Mouse (Mus musculus): Measurements from ENCODE around the gene Tmem269. TPM values are rescaled to one million over a fixed set of nuclear protein-coding genes. Genes with fewer than 3 reads are reported as not detected.

Gene Tmem269
- polyA plus RNA-seq, 1 experiment from 2014 or later = 0.21 TPM

- Histone ChIP-seq H3K27ac (replicated peaks; ENCODE audit: low read depth, low read length) (no peak overlapping the region), H3K4me3 (ENCODE audit: low read depth, low read length) (no peak overlapping the region), H3K4me2 (ENCODE audit: low read depth, low read length) (no peak overlapping the region), H3K4me1 (ENCODE audit: control insufficient read depth, insufficient read depth, low read length) (no peaks in the 10 kb centered on the region), H3K36me3 (ENCODE audit: control insufficient read depth, insufficient read depth, low read length) (no peaks in the 10 kb centered on the region), H3K9ac (ENCODE audit: low read depth, low read length) (no peak overlapping the region), H3K27me3 (replicated peaks; ENCODE audit: control insufficient read depth, insufficient read depth, low read length) (no peaks in the 10 kb centered on the region), H3K9me3 (ENCODE audit: control insufficient read depth, low read length) (no peaks in the 10 kb centered on the region)
- WGBS = 55% methylated on average over 4 of the region's 4 CpGs
- ATAC-seq (ENCODE audit: low read depth) (no peak), DNase-seq (ENCODE audit: low spot score) (no peak)
Measured at GRCm38 (mm10) chr4:119180133-119180707, 37.8 kb downstream of the Tmem269 start.

GRCm38 (mm10) chr4:119178331-119178730 lies 39.7 kb downstream of the Tmem269 start:
- Histone ChIP-seq H3K36me3 (ENCODE audit: control insufficient read depth, insufficient read depth, low read length) (no peaks in the 10 kb centered on the region), H3K9me3 (ENCODE audit: control insufficient read depth, low read length) (no peaks in the 10 kb centered on the region), H3K27me3 (replicated peaks; ENCODE audit: control insufficient read depth, insufficient read depth, low read length) (no peaks in the 10 kb centered on the region), H3K9ac (ENCODE audit: low read depth, low read length) (no peak overlapping the region), H3K4me1 (ENCODE audit: control insufficient read depth, insufficient read depth, low read length) (no peaks in the 10 kb centered on the region), H3K4me2 (ENCODE audit: low read depth, low read length) (no peak overlapping the region), H3K27ac (replicated peaks; ENCODE audit: low read depth, low read length) (no peak overlapping the region), H3K4me3 (ENCODE audit: low read depth, low read length) (no peak overlapping the region)
- 60% methylated on average over 18 of the region's 18 CpGs for WGBS
- DNase-seq (ENCODE audit: low spot score) = no peak
- no peak for ATAC-seq (ENCODE audit: low read depth)

- no peak overlapping the region for H3K4me2 ChIP-seq (ENCODE audit: low read depth, low read length)
- 0 out of 2 replicates have a peak, but pooled peaks cover 4% of the 10 kb centered on the region for H3K4me1 ChIP-seq (ENCODE audit: control insufficient read depth, insufficient read depth, low read length)
- no peaks in the 10 kb centered on the region for H3K9me3 ChIP-seq (ENCODE audit: control insufficient read depth, low read length)
- ATAC-seq (ENCODE audit: low read depth) (no peak), DNase-seq (ENCODE audit: low spot score) (no peak)
- H3K36me3 ChIP-seq (ENCODE audit: control insufficient read depth, insufficient read depth, low read length) = no peaks in the 10 kb centered on the region
- H3K4me3 ChIP-seq (ENCODE audit: low read depth, low read length) = no peak overlapping the region
- H3K27ac ChIP-seq (replicated peaks; ENCODE audit: low read depth, low read length) = no peak overlapping the region
- 69% methylated on average over 5 of the region's 5 CpGs for WGBS
- H3K27me3 ChIP-seq (replicated peaks; ENCODE audit: control insufficient read depth, insufficient read depth, low read length) = no peaks in the 10 kb centered on the region
- H3K9ac ChIP-seq (ENCODE audit: low read depth, low read length) = no peak overlapping the region
Measured at GRCm38 (mm10) chr4:119177702-119178101, 40.3 kb downstream of the Tmem269 start.

- Histone ChIP-seq H3K4me2 (ENCODE audit: low read depth, low read length) (peak within 1 kb of the TSS; percentile 80), H3K9ac (ENCODE audit: low read depth, low read length) (peak within 1 kb of the TSS; percentile 85), H3K4me3 (ENCODE audit: low read depth, low read length) (peak within 1 kb of the TSS; percentile 80), H3K36me3 (ENCODE audit: control insufficient read depth, insufficient read depth, low read length) (peaks cover 17% of the 10 kb centered on the region), H3K9me3 (ENCODE audit: control insufficient read depth, low read length) (no peaks in the 10 kb centered on the region), H3K27ac (replicated peaks; ENCODE audit: low read depth, low read length) (0 out of 2 replicates have a peak within 1 kb of the TSS, but pooled peaks have one; percentile 23), H3K27me3 (replicated peaks; ENCODE audit: control insufficient read depth, insufficient read depth, low read length) (no peaks in the 10 kb centered on the region), H3K4me1 (ENCODE audit: control insufficient read depth, insufficient read depth, low read length) (0 out of 2 replicates have a peak, but pooled peaks cover 4% of the 10 kb centered on the region)
- DNase-seq (ENCODE audit: low spot score) = peak; percentile 99
- ATAC-seq (ENCODE audit: low read depth) = peak; percentile 100
- under 1% methylated on average over 34 of the region's 40 CpGs for WGBS
Measured at GRCm38 (mm10) chr4:119173851-119174453, 44.1 kb downstream of the Tmem269 start, which contains the start of gene Zfp691. Gene Zfp691 (minus strand): TSS chr4:119174195.

GRCm38 (mm10) chr4:119172919-119173650 lies 44.9 kb downstream of the Tmem269 start:
- DNase-seq (ENCODE audit: low spot score) = no peak

GRCm38 (mm10) chr4:119167663-119168062 lies 50.4 kb downstream of the Tmem269 start:
- no peaks in the 10 kb centered on the region for H3K4me1 ChIP-seq (ENCODE audit: control insufficient read depth, insufficient read depth, low read length)
- H3K9ac ChIP-seq (ENCODE audit: low read depth, low read length) = no peak overlapping the region
- ATAC-seq (ENCODE audit: low read depth) = no peak
- H3K4me3 ChIP-seq (ENCODE audit: low read depth, low read length) = no peak overlapping the region
- 6% methylated on average over 4 of the region's 4 CpGs for WGBS
- no peak overlapping the region for H3K4me2 ChIP-seq (ENCODE audit: low read depth, low read length)
- no peak overlapping the region for H3K27ac ChIP-seq (replicated peaks; ENCODE audit: low read depth, low read length)
- peak; percentile 87 for DNase-seq (ENCODE audit: low spot score)
- H3K27me3 ChIP-seq (replicated peaks; ENCODE audit: control insufficient read depth, insufficient read depth, low read length) = no peaks in the 10 kb centered on the region
- no peaks in the 10 kb centered on the region for H3K9me3 ChIP-seq (ENCODE audit: control insufficient read depth, low read length)
- peaks cover 23% of the 10 kb centered on the region for H3K36me3 ChIP-seq (ENCODE audit: control insufficient read depth, insufficient read depth, low read length)

More at GRCm38 (mm10) chr4:119172919-119173650, 44.9 kb downstream of the Tmem269 start:
- Histone ChIP-seq H3K4me3 (ENCODE audit: low read depth, low read length) (peak overlapping the region; percentile 80), H3K4me2 (ENCODE audit: low read depth, low read length) (peak overlapping the region; percentile 80), H3K27me3 (replicated peaks; ENCODE audit: control insufficient read depth, insufficient read depth, low read length) (no peaks in the 10 kb centered on the region), H3K9me3 (ENCODE audit: control insufficient read depth, low read length) (no peaks in the 10 kb centered on the region), H3K9ac (ENCODE audit: low read depth, low read length) (peak overlapping the region; percentile 85), H3K4me1 (ENCODE audit: control insufficient read depth, insufficient read depth, low read length) (0 out of 2 replicates have a peak, but pooled peaks cover 4% of the 10 kb centered on the region), H3K27ac (replicated peaks; ENCODE audit: low read depth, low read length) (0 out of 2 replicates have a peak overlapping the region, but pooled peaks have one; percentile 23), H3K36me3 (ENCODE audit: control insufficient read depth, insufficient read depth, low read length) (peaks cover 23% of the 10 kb centered on the region)
- 36% methylated on average over 18 of the region's 18 CpGs for WGBS
- no peak for ATAC-seq (ENCODE audit: low read depth)

GRCm38 (mm10) chr4:119167068-119167467 lies 50.9 kb downstream of the Tmem269 start:
- ATAC-seq (ENCODE audit: low read depth) = no peak
- peaks cover 23% of the 10 kb centered on the region for H3K36me3 ChIP-seq (ENCODE audit: control insufficient read depth, insufficient read depth, low read length)
- no peak for DNase-seq (ENCODE audit: low spot score)
- H3K9ac ChIP-seq (ENCODE audit: low read depth, low read length) = no peak overlapping the region
- 84% methylated on average over 4 of the region's 4 CpGs for WGBS
- no peaks in the 10 kb centered on the region for H3K27me3 ChIP-seq (replicated peaks; ENCODE audit: control insufficient read depth, insufficient read depth, low read length)
- H3K4me2 ChIP-seq (ENCODE audit: low read depth, low read length) = no peak overlapping the region
- H3K27ac ChIP-seq (replicated peaks; ENCODE audit: low read depth, low read length) = no peak overlapping the region
- H3K9me3 ChIP-seq (ENCODE audit: control insufficient read depth, low read length) = no peaks in the 10 kb centered on the region
- H3K4me1 ChIP-seq (ENCODE audit: control insufficient read depth, insufficient read depth, low read length) = no peaks in the 10 kb centered on the region
- H3K4me3 ChIP-seq (ENCODE audit: low read depth, low read length) = no peak overlapping the region

- ATAC-seq (ENCODE audit: low read depth) (no peak), DNase-seq (ENCODE audit: low spot score) (no peak)
- WGBS = 81% methylated on average over 7 of the region's 7 CpGs
- Histone ChIP-seq H3K9me3 (ENCODE audit: control insufficient read depth, low read length) (no peaks in the 10 kb centered on the region), H3K4me2 (ENCODE audit: low read depth, low read length) (no peak overlapping the region), H3K9ac (ENCODE audit: low read depth, low read length) (no peak overlapping the region), H3K4me1 (ENCODE audit: control insufficient read depth, insufficient read depth, low read length) (no peaks in the 10 kb centered on the region), H3K36me3 (ENCODE audit: control insufficient read depth, insufficient read depth, low read length) (peaks cover 23% of the 10 kb centered on the region), H3K27ac (replicated peaks; ENCODE audit: low read depth, low read length) (no peak overlapping the region), H3K4me3 (ENCODE audit: low read depth, low read length) (no peak overlapping the region), H3K27me3 (replicated peaks; ENCODE audit: control insufficient read depth, insufficient read depth, low read length) (no peaks in the 10 kb centered on the region)
Measured at GRCm38 (mm10) chr4:119165916-119166315, 52.1 kb downstream of the Tmem269 start.

Data from embryonic facial prominence, embryonic 14.5 days (tissue).